Mouse (Mus musculus): ENCODE measurements around the gene Npas2. TPM values are rescaled to one million over a fixed set of nuclear protein-coding genes. Genes with fewer than 3 reads are reported as not detected.

The Npas2 gene
- total RNA-seq, 4 experiments from 2014 or later: 0.10 to 1.5 (median 0.38) TPM

DNA sequence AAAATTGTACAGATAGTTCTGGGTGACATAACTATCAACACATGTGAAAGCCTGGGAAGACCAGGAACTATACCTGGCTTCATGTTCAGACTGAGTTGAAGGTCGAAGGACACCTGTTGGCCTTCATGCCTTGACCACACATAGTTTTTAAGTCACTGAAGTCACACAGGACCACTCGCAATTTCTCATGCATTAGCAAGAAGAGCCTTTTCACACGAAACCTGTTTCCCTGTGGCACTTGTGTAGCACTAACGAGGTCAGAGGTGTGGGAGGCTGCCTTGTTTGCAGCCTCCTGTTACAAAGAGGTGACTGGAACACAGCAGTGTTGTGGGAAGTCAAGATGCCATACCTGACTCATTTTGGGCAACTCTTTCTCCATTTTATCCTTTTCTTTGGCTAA, 179.8 kb downstream of the Npas2 start:
- no peak for DNase-seq (ENCODE audit: low spot score in 2 of 2)

DNA sequence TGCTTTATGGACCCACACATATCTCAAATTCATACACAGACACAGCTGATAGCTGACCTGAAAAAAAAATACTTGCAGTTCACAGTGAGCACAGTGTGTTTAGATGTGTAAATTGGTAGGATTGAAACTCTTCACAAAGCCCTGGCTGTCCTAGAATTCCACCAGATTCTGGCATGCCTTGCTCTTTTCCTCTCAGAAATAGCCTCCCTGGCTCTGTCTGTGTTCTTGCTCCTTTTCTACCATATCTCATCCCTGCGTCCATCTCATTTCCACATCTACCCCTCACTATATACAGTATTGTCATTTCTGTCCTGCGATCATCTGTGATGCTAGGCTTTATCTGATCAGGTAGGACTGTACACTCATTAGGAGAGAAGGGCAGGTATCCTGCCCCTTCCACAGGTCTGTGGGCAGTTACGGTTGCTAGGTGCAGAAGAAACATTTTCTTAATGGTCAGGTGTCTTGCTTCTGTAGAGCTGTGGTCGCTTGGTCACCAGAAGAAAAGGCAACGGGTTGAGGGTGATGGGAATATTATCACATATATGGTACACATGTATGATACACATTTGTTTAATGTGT, 180.8 kb downstream of the Npas2 start:
- no peak for DNase-seq (ENCODE audit: low spot score in 2 of 2)

DNA sequence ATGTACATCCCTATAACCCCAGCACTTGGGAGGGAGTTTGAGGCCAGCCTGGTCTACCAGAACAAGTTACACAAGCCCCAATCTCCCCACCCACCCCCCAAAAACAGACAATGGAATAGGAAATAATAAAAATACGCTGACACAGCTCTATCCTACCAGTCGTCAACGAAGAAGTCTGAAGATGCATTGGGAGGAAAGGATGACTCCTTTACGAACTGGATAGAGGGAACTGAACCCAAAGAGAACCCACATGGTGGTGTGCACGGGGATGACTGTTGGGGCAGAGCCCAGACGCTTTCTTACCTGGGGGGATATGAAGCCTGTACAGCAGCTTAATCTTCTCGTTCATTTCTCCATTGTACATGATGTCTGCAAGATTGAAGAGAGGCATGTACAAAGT, 182.6 kb downstream of the Npas2 start:
- no peak for DNase-seq (ENCODE audit: low spot score in 2 of 2)

- no peak for DNase-seq (ENCODE audit: low spot score in 2 of 2)
These were observed 183.3 kb downstream of the Npas2 start for GRCm38 (mm10) chr1:39376726-39377240.

- no peak for DNase-seq (ENCODE audit: low spot score in 2 of 2)
These were observed 185.0 kb downstream of the Npas2 start for GRCm38 (mm10) chr1:39378540-39378939.

GRCm38 (mm10) chr1:39379021-39379420, 185.5 kb downstream of the Npas2 start:
- no peak for DNase-seq (ENCODE audit: low spot score in 2 of 2)

- DNase-seq (ENCODE audit: low spot score in 2 of 2): no peak
These were observed 187.5 kb downstream of the Npas2 start for GRCm38 (mm10) chr1:39381017-39381416.

DNA sequence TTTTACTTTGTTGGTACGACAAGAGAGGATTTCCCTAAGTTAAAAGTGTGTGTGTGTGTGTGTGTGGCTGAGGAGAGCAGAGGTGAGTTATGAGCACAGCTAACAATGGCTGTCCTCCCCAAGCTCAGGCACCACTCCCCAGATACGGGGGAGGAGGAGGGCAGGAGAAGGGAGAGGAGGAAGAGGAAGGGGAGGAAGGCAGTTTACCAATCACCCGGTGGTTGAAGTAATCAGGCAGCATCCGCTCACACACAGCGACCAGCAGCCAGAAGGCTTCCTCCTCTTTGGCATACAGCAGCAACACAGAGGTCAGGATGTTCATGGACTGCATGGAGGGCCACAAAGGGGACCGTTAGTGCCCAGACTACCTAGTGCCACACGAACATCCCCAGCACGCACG, 191.4 kb downstream of the Npas2 start:
- no peak for DNase-seq (ENCODE audit: low spot score in 2 of 2)

DNA sequence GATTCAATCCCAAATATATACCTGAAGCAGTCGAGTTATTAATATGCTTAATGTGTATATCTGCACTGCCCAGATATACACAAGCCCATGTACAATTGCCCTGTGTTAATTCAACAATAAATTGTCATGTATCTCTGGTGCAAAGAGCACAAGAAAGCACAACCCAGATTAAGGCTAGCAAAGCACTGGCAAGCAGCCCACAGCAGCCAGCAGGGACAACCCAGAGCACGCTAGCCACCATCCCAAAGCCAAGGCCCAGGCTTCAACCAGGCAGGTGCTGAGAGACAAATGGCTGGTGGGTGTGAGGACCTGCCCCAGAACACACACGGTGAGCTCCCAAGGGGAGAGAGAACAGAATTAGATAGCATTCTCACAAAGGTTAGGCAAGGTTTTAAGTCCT, 192.9 kb downstream of the Npas2 start:
- DNase-seq (ENCODE audit: low spot score in 2 of 2): no peak

GRCm38 (mm10) chr1:39387497-39387896, 194.0 kb downstream of the Npas2 start:
- DNase-seq (ENCODE audit: low spot score in 2 of 2): peak; percentile 24 to 38

- no peak for DNase-seq (ENCODE audit: low spot score in 2 of 2)
These were observed 194.6 kb downstream of the Npas2 start for GRCm38 (mm10) chr1:39388163-39388562.

GRCm38 (mm10) chr1:39389338-39389737, 195.8 kb downstream of the Npas2 start:
- DNase-seq (ENCODE audit: low spot score in 2 of 2): no peak

- no peak for DNase-seq (ENCODE audit: low spot score in 2 of 2)
These were observed 198.1 kb downstream of the Npas2 start for GRCm38 (mm10) chr1:39391652-39392051.

DNA sequence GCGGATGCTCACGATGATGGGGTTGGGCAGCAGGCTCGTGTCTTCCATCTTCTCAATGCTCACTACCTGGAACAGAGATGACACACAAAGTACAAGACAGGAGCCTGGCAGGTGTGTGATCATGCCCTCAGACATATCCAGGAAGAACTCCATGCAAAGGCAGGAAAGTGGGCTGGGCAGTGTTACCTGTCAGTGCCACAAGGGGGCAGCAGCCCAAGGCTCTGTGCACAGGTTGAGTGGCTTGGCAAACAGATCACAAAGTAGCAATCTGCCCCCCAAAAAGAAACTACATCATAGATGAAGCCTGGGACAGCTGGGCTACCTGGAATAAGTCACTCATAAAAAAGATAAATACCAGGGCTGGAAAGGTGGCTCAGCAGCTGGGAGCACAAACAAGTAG, 198.7 kb downstream of the Npas2 start:
- DNase-seq (ENCODE audit: low spot score in 2 of 2): peak; percentile 58 to 69

- no peak for DNase-seq (ENCODE audit: low spot score in 2 of 2)
These were observed 199.8 kb downstream of the Npas2 start for GRCm38 (mm10) chr1:39393217-39393867.

DNA sequence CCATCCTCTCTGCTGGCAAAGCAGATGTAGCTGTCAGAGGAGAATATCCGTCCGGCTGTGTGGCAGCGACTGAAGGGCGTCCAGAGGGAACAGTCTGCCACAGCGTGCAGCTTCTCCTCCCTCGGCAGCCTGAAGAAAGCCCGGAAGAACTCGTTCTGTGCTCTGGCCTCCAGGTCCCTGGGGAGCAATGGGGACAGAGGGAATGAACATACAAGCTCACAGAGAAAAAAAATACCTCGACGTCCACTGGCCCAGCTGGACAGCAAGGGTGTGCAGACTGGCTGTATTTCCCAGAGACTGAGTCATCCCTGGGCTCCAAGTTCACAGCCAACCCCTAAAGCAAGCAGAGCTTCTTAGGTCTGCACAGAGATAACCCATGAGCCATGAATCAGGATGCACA, 200.6 kb downstream of the Npas2 start:
- DNase-seq (ENCODE audit: low spot score in 2 of 2): peak; percentile 35 to 36

DNA sequence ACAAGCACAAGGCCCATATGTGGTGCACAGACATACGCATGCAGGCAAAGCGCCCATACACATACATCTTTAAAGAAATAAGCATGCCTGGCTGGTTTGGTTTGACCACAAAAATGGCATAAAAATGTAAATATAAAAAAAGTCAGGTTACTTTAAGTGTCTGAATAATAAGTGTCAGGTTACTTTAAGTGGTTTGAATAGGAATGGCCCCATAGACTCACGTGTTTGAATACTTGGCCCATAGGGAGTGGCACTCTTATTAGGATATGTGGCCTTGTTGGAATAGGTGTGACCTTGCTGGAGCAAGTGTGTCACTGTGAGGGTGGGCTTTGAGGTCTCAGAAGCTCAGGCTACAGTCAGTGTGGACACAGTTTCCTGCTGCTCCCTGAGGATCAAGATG, 201.1 kb downstream of the Npas2 start:
- no peak for DNase-seq (ENCODE audit: low spot score in 2 of 2)

GRCm38 (mm10) chr1:39396347-39396746, 202.8 kb downstream of the Npas2 start:
- DNase-seq (ENCODE audit: low spot score in 2 of 2): no peak

DNA sequence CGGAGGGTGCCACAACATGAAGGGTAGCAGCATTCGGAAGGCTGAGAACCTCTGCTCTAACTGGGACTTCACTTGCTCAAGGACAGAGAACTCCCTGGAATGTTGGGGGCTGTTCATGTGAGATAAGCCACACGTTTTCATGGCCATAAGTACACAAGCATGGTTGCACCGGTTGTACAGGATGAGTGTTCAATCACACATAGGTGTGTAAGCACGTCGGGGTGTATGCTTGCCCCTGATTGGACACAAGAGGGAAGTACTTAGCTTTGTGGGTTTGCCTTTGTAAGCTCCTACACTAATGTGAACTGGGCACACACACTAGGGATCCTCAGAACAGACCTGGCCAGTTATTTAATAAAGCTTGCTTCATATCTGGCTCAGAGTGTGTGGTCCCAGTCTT, 204.8 kb downstream of the Npas2 start:
- no peak for DNase-seq (ENCODE audit: low spot score in 2 of 2)

- no peak for DNase-seq (ENCODE audit: low spot score in 2 of 2)
These were observed 205.7 kb downstream of the Npas2 start for GRCm38 (mm10) chr1:39399228-39399627.

GRCm38 (mm10) chr1:39400173-39400572, 206.6 kb downstream of the Npas2 start:
- no peak for DNase-seq (ENCODE audit: low spot score in 2 of 2)

DNA sequence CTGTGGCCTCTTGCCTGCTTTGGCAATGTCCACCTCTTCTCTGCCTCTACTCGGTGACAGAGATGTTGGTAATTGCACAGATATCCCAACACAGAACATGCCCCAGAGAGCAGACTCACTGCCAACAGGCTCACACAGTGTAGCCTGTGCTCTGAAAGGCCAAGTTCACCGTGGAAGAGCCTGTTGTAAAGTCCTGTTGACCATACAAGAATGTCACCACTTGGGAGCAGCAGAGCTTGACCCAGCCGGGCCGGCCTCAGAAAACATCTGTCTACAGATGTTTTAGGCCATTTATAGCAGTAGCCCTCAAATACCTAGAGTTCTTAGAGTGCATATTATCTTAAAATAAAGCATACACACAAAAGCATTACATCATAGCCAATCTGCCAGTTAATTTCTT, 213.6 kb downstream of the Npas2 start:
- no peak for DNase-seq (ENCODE audit: low spot score in 2 of 2)

DNA sequence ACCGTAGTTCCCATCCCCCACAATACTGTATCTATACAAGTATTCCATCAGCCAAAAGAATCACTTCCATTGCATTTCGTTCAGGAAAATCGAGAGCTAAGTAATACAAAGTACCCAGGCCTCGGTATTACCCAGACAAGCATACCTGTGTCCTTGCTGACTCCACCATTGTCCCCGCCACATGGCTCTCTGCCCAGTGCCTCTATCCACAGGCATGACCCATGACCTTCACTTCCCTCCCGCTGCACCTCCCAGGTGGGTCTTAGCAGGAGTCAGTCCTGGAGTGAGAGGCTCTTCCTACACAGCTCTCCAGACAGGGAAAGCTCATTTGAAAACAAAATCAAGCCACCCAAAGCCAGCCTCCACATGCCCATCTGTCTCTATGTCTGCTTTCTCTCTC, 214.6 kb downstream of the Npas2 start:
- no peak for DNase-seq (ENCODE audit: low spot score in 2 of 2)

All from gastrocnemius, adult 8-10 months (tissue).